Mouse (Mus musculus) limb, embryonic 14.5 days (tissue): ENCODE measurements at regions not wholly inside any gene's neighbourhood (a gene's known extent, or its start where the extent isn't known, plus 50 kb on each side); places are given as distances from the start of the nearest gene placed in this dataset.

Source experiments
- ATAC-seq: fragments of 200-750 bp; cut with Nextera tagmentation; 2 replicates; pipeline ENCODE4 v1.8.0; 2017; ENCODE audit warnings: low read depth, moderate number of reproducible peaks, moderate TSS enrichment; ENCODE audit not compliant: low FRiP score
- DNase-seq: peaks from one replicate; pipeline ENCODE4 v3.0.0-alpha.2; 2015; ENCODE audit warnings: low spot score
- H3K27ac ChIP-seq: fragments of 300-500 bp; sonication (generic); replicated peaks from 2 replicates; pipeline ENCODE4 v1.5.1; 2014; ENCODE audit warnings: low read depth, mild to moderate bottlenecking, low read length, moderate library complexity, mixed read lengths
- H3K27me3 ChIP-seq: fragments of 300-500 bp; sonication (generic); 2 replicates; pipeline ENCODE4 v1.6.1; 2014; ENCODE audit warnings: low read length, mixed read lengths; ENCODE audit not compliant: control insufficient read depth, insufficient read depth
- H3K36me3 ChIP-seq: fragments of 300-500 bp; sonication (generic); 2 replicates; pipeline ENCODE4 v1.6.1; 2014; ENCODE audit warnings: mild to moderate bottlenecking, low read length, moderate library complexity, mixed read lengths; ENCODE audit not compliant: control insufficient read depth, insufficient read depth
- H3K4me1 ChIP-seq: fragments of 300-500 bp; sonication (generic); 2 replicates; pipeline ENCODE4 v1.6.1; 2014; ENCODE audit warnings: antibody characterized with exemption, low read length, mixed read lengths; ENCODE audit not compliant: control insufficient read depth, insufficient read depth
- H3K4me2 ChIP-seq: fragments of 300-500 bp; sonication (generic); replicated peaks from 2 replicates; pipeline ENCODE4 v1.6.1; 2014; ENCODE audit warnings: low read depth, mild to moderate bottlenecking, low read length, moderate library complexity; ENCODE audit not compliant: severe bottlenecking
- H3K4me3 ChIP-seq: fragments of 300-500 bp; sonication (generic); replicated peaks from 2 replicates; pipeline ENCODE4 v1.5.1; 2014; ENCODE audit warnings: low read length
- H3K9ac ChIP-seq: fragments of 300-500 bp; sonication (generic); 2 replicates; pipeline ENCODE4 v1.6.1; 2014; ENCODE audit warnings: mild to moderate bottlenecking, low read depth, low read length, moderate library complexity; ENCODE audit not compliant: severe bottlenecking
- H3K9me3 ChIP-seq: fragments of 300-500 bp; sonication (generic); 2 replicates; pipeline ENCODE4 v1.6.1; 2016; ENCODE audit warnings: low read length; ENCODE audit not compliant: control insufficient read depth
- POLR2A ChIP-seq: fragments of 200-500 bp; IDR thresholded peaks from 2 replicates; pipeline ENCODE4 v1.8.0; 2012; ENCODE audit warnings: inconsistent platforms, mild to moderate bottlenecking, moderate library complexity, borderline replicate concordance; ENCODE audit not compliant: insufficient read depth, insufficient read length; ENCODE audit errors: extremely low read depth
- WGBS: fragments of 180-500 bp; shearing (Covaris S2); extraction: QIAGEN DNeasy Blood & Tissue Kit; methylation state at CpG from one replicate; pipeline ENCODE4 v1.1.7; 2014; 5-methylcytosine and 5-hydroxymethylcytosine counted together

DNA sequence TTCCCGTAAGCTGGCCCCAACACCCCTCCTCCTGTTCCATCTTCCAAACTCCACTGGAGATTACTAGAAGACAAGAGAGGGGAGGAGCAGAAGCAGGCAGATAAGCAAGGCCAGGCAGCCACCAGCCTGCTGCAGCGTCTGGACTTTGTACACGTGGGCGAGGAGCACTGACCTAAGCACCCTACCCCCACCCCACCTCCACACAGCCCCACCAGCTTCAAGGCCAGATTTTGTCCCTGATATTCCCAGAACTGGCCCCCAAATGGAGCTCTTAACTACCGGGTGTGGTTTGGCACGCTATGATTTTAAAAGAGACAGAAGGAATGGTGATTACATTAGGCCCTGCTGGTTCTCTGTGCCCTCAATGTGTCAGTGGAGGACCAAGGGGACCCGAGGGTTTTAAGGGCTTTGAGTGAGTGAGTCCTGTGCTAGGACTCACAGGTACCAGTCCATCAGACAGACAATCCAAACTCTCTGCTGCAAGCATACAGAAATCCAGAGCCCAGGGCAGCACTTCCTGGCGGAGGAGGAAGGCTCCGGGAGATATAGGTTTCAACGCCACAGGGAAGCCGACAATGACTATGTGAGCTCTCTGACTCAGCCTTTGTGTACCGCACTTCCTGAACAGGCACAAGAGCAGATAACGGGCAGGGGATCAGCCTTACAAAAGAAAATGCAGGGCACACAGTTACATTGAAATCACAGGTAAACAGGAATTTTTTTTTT lies 72.0 kb upstream of the Mgme1 start:
- Histone ChIP-seq H3K9me3 (no peaks in the 10 kb centered on the region), H3K27ac (no peak overlapping the region), H3K27me3 (no peaks in the 10 kb centered on the region), H3K4me2 (no peak overlapping the region), H3K4me3 (no peak overlapping the region), H3K36me3 (no peaks in the 10 kb centered on the region), H3K4me1 (0 out of 2 replicates have a peak, but pooled peaks cover 2% of the 10 kb centered on the region), H3K9ac (no peak overlapping the region)
- 68% methylated on average over 13 of the region's 13 CpGs for WGBS
- no peak for TF ChIP-seq POLR2A
- DNase-seq (no peak), ATAC-seq (no peak)
